Mouse (Mus musculus): Measurements from ENCODE around the gene Jakmip3.

DNA sequence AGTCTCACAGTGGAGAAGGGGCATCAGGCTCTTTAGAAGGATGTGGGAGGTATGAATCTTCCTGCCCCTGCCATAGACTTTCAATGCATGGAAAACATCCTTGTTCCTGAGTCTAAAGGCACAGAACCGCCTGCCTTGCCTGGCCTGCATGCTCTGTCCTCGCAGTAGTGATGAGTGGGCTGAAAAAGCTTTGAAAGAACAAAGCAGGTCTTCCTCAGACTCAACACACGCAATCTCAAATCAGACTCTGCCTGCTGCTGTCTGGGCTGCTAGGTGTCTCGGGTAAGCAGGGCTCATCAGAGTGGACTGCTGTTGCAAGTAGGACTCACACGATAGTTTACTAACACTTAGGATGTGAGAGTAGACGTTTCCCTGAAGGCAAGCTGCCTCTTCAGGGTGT lies 16.6 kb downstream of the Jakmip3 start:
- TF ChIP-seq CTCF (IDR thresholded peaks at IDR 0.05; ENCODE audit: extremely low read depth, insufficient read length, insufficient replicate concordance, low read depth, low read length), result no peak
- TF ChIP-seq POLR2A (IDR thresholded peaks at IDR 0.05; ENCODE audit: low read depth, low read length), result no peak
